Mouse (Mus musculus): ENCODE data around the gene Gsto1.

Gene Gsto1

GRCm38 (mm10) chr19:47890489-47891130, 35.8 kb downstream of the Gsto1 start:
- 65% methylated on average over 10 of the region's 10 CpGs for WGBS

- WGBS, result 81% methylated on average over 11 of the region's 11 CpGs
These were observed 37.0 kb downstream of the Gsto1 start for GRCm38 (mm10) chr19:47891562-47892312.

- 92% methylated on average over 6 of the region's 6 CpGs for WGBS
These were observed 38.3 kb downstream of the Gsto1 start for GRCm38 (mm10) chr19:47893092-47893491.

- WGBS, result 91% methylated on average over 8 of the region's 8 CpGs
These were observed 43.8 kb downstream of the Gsto1 start for GRCm38 (mm10) chr19:47898472-47899079.

- WGBS, result 73% methylated on average over 6 of the region's 6 CpGs
These were observed 45.2 kb downstream of the Gsto1 start for GRCm38 (mm10) chr19:47900012-47900411.

- WGBS, result 83% methylated on average over 10 of the region's 10 CpGs
These were observed 45.8 kb downstream of the Gsto1 start for GRCm38 (mm10) chr19:47900558-47900957.

GRCm38 (mm10) chr19:47902316-47903201, 47.8 kb downstream of the Gsto1 start:
- 78% methylated on average over 13 of the region's 13 CpGs for WGBS

GRCm38 (mm10) chr19:47903679-47904078, 48.9 kb downstream of the Gsto1 start:
- WGBS, result 82% methylated on average over 4 of the region's 4 CpGs

- 80% methylated on average over 4 of the region's 4 CpGs for WGBS
These were observed 50.3 kb downstream of the Gsto1 start for GRCm38 (mm10) chr19:47905081-47905480.

- 90% methylated on average over 5 of the region's 5 CpGs for WGBS
These were observed 50.8 kb downstream of the Gsto1 start for GRCm38 (mm10) chr19:47905603-47906002.

GRCm38 (mm10) chr19:47907596-47907995, 52.8 kb downstream of the Gsto1 start:
- 91% methylated on average over 9 of the region's 9 CpGs for WGBS

GRCm38 (mm10) chr19:47908961-47909371, 54.2 kb downstream of the Gsto1 start:
- 54% methylated on average over 6 of the region's 6 CpGs for WGBS

GRCm38 (mm10) chr19:47909387-47910116, 54.8 kb downstream of the Gsto1 start:
- WGBS, result 19% methylated on average over 10 of the region's 10 CpGs

GRCm38 (mm10) chr19:47910117-47910618, 55.4 kb downstream of the Gsto1 start:
- WGBS, result 68% methylated on average over 3 of the region's 4 CpGs

GRCm38 (mm10) chr19:47910751-47911150, 56.0 kb downstream of the Gsto1 start:
- WGBS, result 91% methylated on average over 4 of the region's 4 CpGs

GRCm38 (mm10) chr19:47913344-47913743, 58.6 kb downstream of the Gsto1 start:
- 94% methylated on average over 7 of the region's 7 CpGs for WGBS

GRCm38 (mm10) chr19:47914191-47914590, 59.4 kb downstream of the Gsto1 start:
- 96% methylated on average over 4 of the region's 4 CpGs for WGBS
